Mouse (Mus musculus): ENCODE results near the gene Tmem63a. TPM values are rescaled to one million over a fixed set of nuclear protein-coding genes. Genes with fewer than 3 reads are reported as not detected.

Tmem63a gene
- polyA plus RNA-seq, 2 experiments = 18.2 to 47.9 TPM

DNA sequence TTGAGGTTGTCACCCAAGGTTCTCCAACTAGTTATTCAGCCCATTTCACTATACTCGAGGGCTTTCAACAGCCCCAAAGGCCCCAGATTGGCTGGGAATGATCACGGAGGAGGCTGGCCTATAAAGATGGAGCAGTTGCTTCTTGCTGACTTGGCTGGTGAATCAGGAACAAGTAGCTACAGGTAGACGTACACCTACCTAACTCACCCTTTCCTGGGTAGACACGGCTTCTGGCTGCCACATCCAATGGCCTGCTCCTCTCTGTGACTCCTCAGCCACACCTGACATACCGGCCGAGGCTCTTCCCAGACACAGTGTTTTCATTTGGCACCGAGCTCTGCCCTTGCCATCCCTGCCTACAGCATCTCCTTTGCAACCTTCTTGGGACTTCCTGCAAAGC, 25.1 kb downstream of the Tmem63a start:
- H3K36me3 ChIP-seq (ENCODE audit: control insufficient read depth, insufficient read depth, low read length) = peaks cover 81% of the 10 kb centered on the region
- H3K9me3 ChIP-seq (ENCODE audit: control insufficient read depth, low read length) = no peaks in the 10 kb centered on the region

DNA sequence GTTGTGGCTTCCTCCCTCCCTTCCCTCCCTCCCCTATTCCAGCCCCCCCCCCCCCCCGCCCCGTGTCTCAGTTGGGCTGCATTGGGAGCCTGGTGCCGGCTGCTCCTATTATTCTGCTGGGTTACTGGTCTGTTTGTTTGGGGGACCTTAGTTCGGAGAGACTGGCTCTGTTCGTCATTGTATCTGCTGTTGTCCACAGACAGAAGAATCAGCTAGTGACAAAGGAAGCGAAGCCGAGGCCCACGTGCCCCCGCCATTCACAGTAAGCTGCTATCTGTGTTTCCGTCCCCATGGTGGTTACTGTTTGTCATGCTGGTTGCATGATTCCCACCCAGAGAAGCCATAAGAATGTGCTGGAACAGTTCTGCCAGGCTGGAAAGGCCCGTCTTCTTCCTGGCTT, 30.8 kb downstream of the Tmem63a start:
- no peak for TF ChIP-seq POLR2A (IDR thresholded peaks at IDR 0.05; ENCODE audit: borderline replicate concordance, extremely low read depth, insufficient read depth, insufficient read length)
- Histone ChIP-seq H3K27ac (replicated peaks; ENCODE audit: low read depth, low read length) (no peak overlapping the region), H3K4me3 (replicated peaks; ENCODE audit: low read length) (no peak overlapping the region), H3K36me3 (ENCODE audit: control insufficient read depth, insufficient read depth, low read length) (peaks cover 49% of the 10 kb centered on the region), H3K9me3 (ENCODE audit: control insufficient read depth, low read length) (no peaks in the 10 kb centered on the region), H3K9ac (ENCODE audit: low read depth, low read length, severe bottlenecking) (no peak overlapping the region), H3K27me3 (ENCODE audit: control insufficient read depth, insufficient read depth, low read length) (no peaks in the 10 kb centered on the region), H3K4me1 (ENCODE audit: control insufficient read depth, insufficient read depth, low read length) (no peaks in the 10 kb centered on the region), H3K4me2 (replicated peaks; ENCODE audit: low read depth, low read length, severe bottlenecking) (no peak overlapping the region)
- DNase-seq (ENCODE audit: low spot score) = no peak
- 92% methylated on average over 9 of the region's 11 CpGs for WGBS
- no peak for ATAC-seq (ENCODE audit: low FRiP score, low read depth)

More for the DNA sequence above, 25.1 kb downstream of the Tmem63a start:
- no peaks in the 10 kb centered on the region for H3K4me1 ChIP-seq (ENCODE audit: control insufficient read depth, insufficient read depth, low read length)
- H3K27me3 ChIP-seq (ENCODE audit: control insufficient read depth, insufficient read depth, low read length) = no peaks in the 10 kb centered on the region
- no peak for TF ChIP-seq POLR2A (IDR thresholded peaks at IDR 0.05; ENCODE audit: borderline replicate concordance, extremely low read depth, insufficient read depth, insufficient read length)
- H3K9ac ChIP-seq (ENCODE audit: low read depth, low read length, severe bottlenecking) = no peak overlapping the region
- no peak overlapping the region for H3K4me2 ChIP-seq (replicated peaks; ENCODE audit: low read depth, low read length, severe bottlenecking)
- H3K4me3 ChIP-seq (replicated peaks; ENCODE audit: low read length) = no peak overlapping the region
- WGBS = 78% methylated on average over 7 of the region's 7 CpGs
- ATAC-seq (ENCODE audit: low FRiP score, low read depth) (no peak), DNase-seq (ENCODE audit: low spot score) (no peak)
- H3K27ac ChIP-seq (replicated peaks; ENCODE audit: low read depth, low read length) = no peak overlapping the region

DNA sequence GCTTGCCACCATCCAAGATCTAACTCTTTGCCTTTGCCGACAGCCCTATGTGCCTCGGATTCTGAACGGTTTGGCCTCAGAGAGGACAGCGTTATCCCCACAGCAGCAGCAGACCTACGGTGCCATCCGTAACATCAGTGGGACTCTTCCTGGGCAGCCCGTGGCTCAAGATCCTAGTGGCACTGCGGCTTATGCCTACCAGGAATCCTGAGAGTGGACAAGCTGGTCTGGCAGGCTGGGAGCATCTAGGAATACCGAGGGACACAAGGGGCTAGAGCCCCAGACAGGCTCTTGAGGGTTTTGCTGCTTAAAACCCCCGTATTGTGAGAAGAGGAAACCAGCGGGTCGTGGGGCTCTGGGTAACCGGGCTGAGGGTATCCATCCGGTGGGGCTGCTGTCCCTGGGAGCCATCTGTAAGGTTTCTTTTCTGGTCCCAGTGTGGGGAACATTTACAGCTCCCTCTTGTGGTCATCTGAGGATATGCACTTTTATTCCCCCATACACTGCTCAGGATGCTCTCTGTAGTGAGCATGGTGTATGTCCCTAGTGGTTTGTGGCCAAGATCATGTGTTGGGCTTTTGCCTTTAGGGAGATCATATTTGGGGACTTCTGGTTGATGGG, 32.1 kb downstream of the Tmem63a start:
- Histone ChIP-seq H3K36me3 (ENCODE audit: control insufficient read depth, insufficient read depth, low read length) (peaks cover 43% of the 10 kb centered on the region), H3K9me3 (ENCODE audit: control insufficient read depth, low read length) (no peaks in the 10 kb centered on the region), H3K4me3 (replicated peaks; ENCODE audit: low read length) (no peak overlapping the region), H3K4me1 (ENCODE audit: control insufficient read depth, insufficient read depth, low read length) (no peaks in the 10 kb centered on the region), H3K4me2 (replicated peaks; ENCODE audit: low read depth, low read length, severe bottlenecking) (no peak overlapping the region), H3K9ac (ENCODE audit: low read depth, low read length, severe bottlenecking) (no peak overlapping the region), H3K27ac (replicated peaks; ENCODE audit: low read depth, low read length) (no peak overlapping the region), H3K27me3 (ENCODE audit: control insufficient read depth, insufficient read depth, low read length) (no peaks in the 10 kb centered on the region)
- ATAC-seq (ENCODE audit: low FRiP score, low read depth) (peak; percentile 74; the same call in 1 of the 2 replicates), DNase-seq (ENCODE audit: low spot score) (peak; percentile 75)
- no peak for TF ChIP-seq POLR2A (IDR thresholded peaks at IDR 0.05; ENCODE audit: borderline replicate concordance, extremely low read depth, insufficient read depth, insufficient read length)
- WGBS = 57% methylated on average over 14 of the region's 14 CpGs

DNA sequence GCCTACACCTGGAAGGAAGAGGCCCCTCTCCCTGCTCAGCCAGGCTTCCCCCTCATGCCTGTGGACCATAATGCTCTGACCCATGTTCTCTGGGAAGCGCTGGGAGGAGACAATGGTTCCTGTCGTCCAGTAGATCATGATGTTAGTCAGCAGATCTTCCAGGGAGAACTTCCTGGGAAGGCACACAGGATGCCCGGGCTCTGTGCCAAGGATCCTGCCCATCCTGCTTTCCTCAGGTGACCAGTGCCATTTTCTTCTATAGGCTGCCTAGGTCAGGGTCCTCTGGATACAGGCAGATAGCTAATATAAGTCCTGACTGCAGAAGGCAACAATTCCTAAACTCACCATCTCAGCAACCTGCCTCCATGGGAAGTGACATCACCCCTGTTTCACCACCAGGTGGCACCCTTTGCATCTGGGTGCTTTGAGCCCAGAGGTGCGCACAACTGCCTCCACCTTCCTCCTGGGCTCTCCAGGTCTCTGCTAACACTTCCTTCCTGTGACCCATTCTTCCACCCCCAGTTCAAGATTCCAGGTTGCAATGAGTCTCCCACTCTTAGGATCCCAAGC, 34.1 kb downstream of the Tmem63a start:
- DNase-seq (ENCODE audit: low spot score) = peak; percentile 11
- Histone ChIP-seq H3K27ac (replicated peaks; ENCODE audit: low read depth, low read length) (no peak overlapping the region), H3K9me3 (ENCODE audit: control insufficient read depth, low read length) (no peaks in the 10 kb centered on the region), H3K36me3 (ENCODE audit: control insufficient read depth, insufficient read depth, low read length) (peaks cover 26% of the 10 kb centered on the region), H3K27me3 (ENCODE audit: control insufficient read depth, insufficient read depth, low read length) (no peaks in the 10 kb centered on the region), H3K4me2 (replicated peaks; ENCODE audit: low read depth, low read length, severe bottlenecking) (no peak overlapping the region), H3K4me1 (ENCODE audit: control insufficient read depth, insufficient read depth, low read length) (no peaks in the 10 kb centered on the region), H3K9ac (ENCODE audit: low read depth, low read length, severe bottlenecking) (no peak overlapping the region), H3K4me3 (replicated peaks; ENCODE audit: low read length) (no peak overlapping the region)
- 69% methylated on average over 4 of the region's 4 CpGs for WGBS
- TF ChIP-seq POLR2A (IDR thresholded peaks at IDR 0.05; ENCODE audit: borderline replicate concordance, extremely low read depth, insufficient read depth, insufficient read length) = no peak
- ATAC-seq (ENCODE audit: low FRiP score, low read depth) = no peak

DNA sequence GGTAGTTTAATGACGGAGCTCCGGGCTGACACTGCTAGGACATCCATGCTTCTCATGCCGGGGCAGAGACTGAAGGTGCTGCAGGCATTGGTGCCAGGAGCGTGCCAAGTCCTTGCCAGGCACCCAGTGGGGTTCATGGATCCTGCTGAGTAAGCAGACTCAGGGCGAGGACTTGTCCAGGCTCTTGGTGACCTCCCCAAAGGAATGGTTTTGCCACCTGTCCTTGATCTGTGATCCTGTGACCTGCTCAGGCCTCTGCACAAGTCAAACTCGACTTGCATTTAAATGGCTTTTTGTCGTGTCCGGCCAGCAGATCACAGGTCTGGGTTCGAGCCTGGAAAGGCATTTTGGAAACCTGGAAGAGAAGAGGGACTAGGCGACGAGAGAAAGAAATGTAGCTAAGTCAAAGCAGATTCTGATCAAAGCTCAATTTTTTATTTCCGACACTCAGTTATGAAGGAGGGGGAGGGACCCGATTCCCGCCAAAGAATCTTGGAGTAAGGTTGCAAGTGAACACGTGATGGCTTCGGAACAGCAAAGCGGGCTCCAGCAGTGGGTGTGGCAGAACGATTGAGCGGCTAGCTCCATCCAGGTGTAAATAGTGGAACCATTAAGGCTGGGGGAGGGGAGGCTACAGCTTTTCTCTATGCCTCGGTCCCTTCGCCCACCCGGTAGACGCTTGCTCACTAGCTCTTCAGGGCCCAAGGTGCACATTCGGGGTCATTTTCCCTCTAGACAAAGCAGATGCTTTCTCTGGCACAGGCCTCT, 37.5 kb downstream of the Tmem63a start:
- Histone ChIP-seq H3K4me1 (ENCODE audit: control insufficient read depth, insufficient read depth, low read length) (no peaks in the 10 kb centered on the region), H3K4me3 (replicated peaks; ENCODE audit: low read length) (no peak overlapping the region), H3K9me3 (ENCODE audit: control insufficient read depth, low read length) (no peaks in the 10 kb centered on the region), H3K27me3 (ENCODE audit: control insufficient read depth, insufficient read depth, low read length) (no peaks in the 10 kb centered on the region), H3K36me3 (ENCODE audit: control insufficient read depth, insufficient read depth, low read length) (no peaks in the 10 kb centered on the region), H3K27ac (replicated peaks; ENCODE audit: low read depth, low read length) (no peak overlapping the region), H3K9ac (ENCODE audit: low read depth, low read length, severe bottlenecking) (no peak overlapping the region), H3K4me2 (replicated peaks; ENCODE audit: low read depth, low read length, severe bottlenecking) (no peak overlapping the region)
- no peak for DNase-seq (ENCODE audit: low spot score)
- ATAC-seq (ENCODE audit: low FRiP score, low read depth) = no peak
- no peak for TF ChIP-seq POLR2A (IDR thresholded peaks at IDR 0.05; ENCODE audit: borderline replicate concordance, extremely low read depth, insufficient read depth, insufficient read length)
- 80% methylated on average over 22 of the region's 24 CpGs for WGBS

All from limb, embryonic 14.5 days (tissue).